Mouse (Mus musculus) liver, embryonic 15.5 days (tissue): ENCODE results near the gene Fanci. TPM values are rescaled to one million over a fixed set of nuclear protein-coding genes. Genes with fewer than 3 reads are reported as not detected.

Experiments
- ATAC-seq: fragments of 200-750 bp; cut with Nextera tagmentation; 2 replicates; pipeline ENCODE4 v1.8.0; 2017; ENCODE audit warnings: moderate number of reproducible peaks, mild to moderate bottlenecking, moderate library complexity; ENCODE audit not compliant: insufficient read depth
- H3K27ac ChIP-seq: fragments of 300-500 bp; sonication (generic); replicated peaks from 2 replicates; pipeline ENCODE4 v1.5.1; 2015; ENCODE audit warnings: mild to moderate bottlenecking, inconsistent platforms
- H3K27me3 ChIP-seq: fragments of 300-500 bp; sonication (generic); 2 replicates; pipeline ENCODE4 v1.6.1; 2015; ENCODE audit warnings: mild to moderate bottlenecking, inconsistent platforms
- H3K36me3 ChIP-seq: fragments of 300-500 bp; sonication (generic); replicated peaks from 2 replicates; pipeline ENCODE4 v1.6.1; 2015; ENCODE audit warnings: moderate library complexity, mild to moderate bottlenecking, inconsistent platforms
- H3K4me1 ChIP-seq: fragments of 300-500 bp; sonication (generic); replicated peaks from 2 replicates; pipeline ENCODE4 v1.6.1; 2015; ENCODE audit warnings: inconsistent platforms
- H3K4me2 ChIP-seq: fragments of 300-500 bp; sonication (generic); 2 replicates; pipeline ENCODE4 v1.6.1; 2015; ENCODE audit warnings: moderate library complexity, mild to moderate bottlenecking, inconsistent platforms
- H3K4me3 ChIP-seq: fragments of 300-500 bp; sonication (generic); replicated peaks from 2 replicates; pipeline ENCODE4 v1.5.1; 2015; ENCODE audit warnings: mild to moderate bottlenecking, inconsistent platforms
- H3K9ac ChIP-seq: fragments of 300-500 bp; sonication (generic); 2 replicates; pipeline ENCODE4 v1.6.1; 2015; ENCODE audit warnings: moderate library complexity, mild to moderate bottlenecking, inconsistent platforms
- H3K9me3 ChIP-seq: fragments of 300-500 bp; sonication (generic); replicated peaks from 2 replicates; pipeline ENCODE4 v1.6.1; 2016; ENCODE audit warnings: inconsistent platforms
- WGBS: fragments of 180-500 bp; shearing (Covaris S2); methylation state at CpG from one replicate; pipeline ENCODE4 v1.1.7; 2015; ENCODE audit warnings: mixed read lengths; ENCODE audit not compliant: insufficient replicate concordance; 5-methylcytosine and 5-hydroxymethylcytosine counted together
- polyA plus RNA-seq: library from polyadenylated mRNA; unstranded; fragments of >200 nt; fragmentation: Nextera tagmentation; extraction: Ambion mirVana; gene quantifications from 2 replicates; pipeline ENCODE4 v1.2.1, GENCODE M21; 2015

Fanci gene
- polyA plus RNA-seq, 1 experiment from 2014 or later = 8.6 TPM

- H3K36me3 ChIP-seq = no peaks in the 10 kb centered on the region
- no peaks in the 10 kb centered on the region for H3K27me3 ChIP-seq
- H3K4me1 ChIP-seq = no peaks in the 10 kb centered on the region
- H3K27ac ChIP-seq = no peak overlapping the region
- H3K9me3 ChIP-seq = no peaks in the 10 kb centered on the region
- 16% methylated on average over 5 of the region's 5 CpGs for WGBS
- ATAC-seq = no peak
- H3K9ac ChIP-seq = no peak overlapping the region
- H3K4me2 ChIP-seq = no peak overlapping the region
- H3K4me3 ChIP-seq = no peak overlapping the region
Measured at GRCm38 (mm10) chr7:79474831-79475399, 83.2 kb downstream of the Fanci start.

- Histone ChIP-seq H3K9ac (no peak overlapping the region), H3K4me3 (no peak overlapping the region), H3K9me3 (no peaks in the 10 kb centered on the region), H3K4me1 (no peaks in the 10 kb centered on the region), H3K27me3 (peaks cover 32% of the 10 kb centered on the region; the same call in 1 of the 2 replicates), H3K4me2 (no peak overlapping the region), H3K36me3 (no peaks in the 10 kb centered on the region), H3K27ac (no peak overlapping the region)
- ATAC-seq = no peak
- 20% methylated on average over 10 of the region's 10 CpGs for WGBS
Measured at GRCm38 (mm10) chr7:79486528-79486927, 94.8 kb downstream of the Fanci start.

- Histone ChIP-seq H3K27ac (no peak overlapping the region), H3K4me3 (no peak overlapping the region), H3K4me2 (no peak overlapping the region), H3K9ac (no peak overlapping the region), H3K27me3 (peaks cover 65% of the 10 kb centered on the region), H3K4me1 (no peaks in the 10 kb centered on the region), H3K9me3 (no peaks in the 10 kb centered on the region), H3K36me3 (no peaks in the 10 kb centered on the region)
- 10% methylated on average over 8 of the region's 8 CpGs for WGBS
- no peak for ATAC-seq
Measured at GRCm38 (mm10) chr7:79493915-79494314, 102.2 kb downstream of the Fanci start.

GRCm38 (mm10) chr7:79495988-79496815, 104.5 kb downstream of the Fanci start:
- whole genome bisulfite sequencing = 1% methylated on average over 38 of the region's 38 CpGs
- no peaks in the 10 kb centered on the region for H3K36me3 ChIP-seq
- ATAC-seq = no peak

GRCm38 (mm10) chr7:79496816-79497328, 105.1 kb downstream of the Fanci start:
- whole genome bisulfite sequencing = 11% methylated on average over 9 of the region's 9 CpGs
- H3K27me3 ChIP-seq = peaks cover 88% of the 10 kb centered on the region
- H3K36me3 ChIP-seq = no peaks in the 10 kb centered on the region
- H3K9me3 ChIP-seq = no peaks in the 10 kb centered on the region
- no peak overlapping the region for H3K4me3 ChIP-seq
- H3K4me2 ChIP-seq = no peak overlapping the region
- H3K27ac ChIP-seq = no peak overlapping the region
- H3K4me1 ChIP-seq = no peaks in the 10 kb centered on the region; the same call in 1 of the 2 replicates
- ATAC-seq = no peak
- H3K9ac ChIP-seq = no peak overlapping the region

More at GRCm38 (mm10) chr7:79495988-79496815, 104.5 kb downstream of the Fanci start:
- H3K4me2 ChIP-seq = peak overlapping the region; percentile 41; the same call in 1 of the 2 replicates
- H3K9ac ChIP-seq = no peak overlapping the region
- peaks cover 81% of the 10 kb centered on the region for H3K27me3 ChIP-seq
- no peaks in the 10 kb centered on the region for H3K9me3 ChIP-seq
- no peaks in the 10 kb centered on the region; the same call in 1 of the 2 replicates for H3K4me1 ChIP-seq
- H3K4me3 ChIP-seq = no peak overlapping the region; the same call in 1 of the 2 replicates
- no peak overlapping the region for H3K27ac ChIP-seq

GRCm38 (mm10) chr7:79497701-79498115, 106.0 kb downstream of the Fanci start:
- no peak for ATAC-seq
- Histone ChIP-seq H3K9ac (no peak overlapping the region), H3K4me2 (no peak overlapping the region), H3K4me1 (no peaks in the 10 kb centered on the region; the same call in 1 of the 2 replicates), H3K9me3 (no peaks in the 10 kb centered on the region), H3K27ac (no peak overlapping the region), H3K4me3 (no peak overlapping the region), H3K36me3 (no peaks in the 10 kb centered on the region), H3K27me3 (peaks cover 94% of the 10 kb centered on the region)
- WGBS = 2% methylated on average over 20 of the region's 20 CpGs

- Histone ChIP-seq H3K9me3 (no peaks in the 10 kb centered on the region), H3K36me3 (no peaks in the 10 kb centered on the region), H3K4me3 (no peak overlapping the region), H3K4me2 (no peak overlapping the region), H3K9ac (no peak overlapping the region), H3K27me3 (peaks cover 99% of the 10 kb centered on the region), H3K27ac (no peak overlapping the region), H3K4me1 (no peaks in the 10 kb centered on the region; the same call in 1 of the 2 replicates)
- WGBS = 7% methylated on average over 6 of the region's 6 CpGs
- no peak for ATAC-seq
Measured at GRCm38 (mm10) chr7:79498356-79498755, 106.6 kb downstream of the Fanci start.

GRCm38 (mm10) chr7:79498965-79499595, 107.4 kb downstream of the Fanci start:
- Histone ChIP-seq H3K9ac (no peak overlapping the region), H3K9me3 (no peaks in the 10 kb centered on the region), H3K4me2 (no peak overlapping the region), H3K27me3 (peaks cover 99% of the 10 kb centered on the region), H3K27ac (no peak overlapping the region), H3K4me1 (no peaks in the 10 kb centered on the region; the same call in 1 of the 2 replicates), H3K36me3 (no peaks in the 10 kb centered on the region), H3K4me3 (no peak overlapping the region)
- 2% methylated on average over 35 of the region's 35 CpGs for WGBS
- no peak for ATAC-seq

Other genes with a start within 250 kb of the Fanci start
- 82.5 and 90.8 TPM in 2 replicates for gene Mfge8, start 242.9 kb upstream of the Fanci start, polyA plus RNA-seq
- gene Abhd2, start 118.7 kb upstream of the Fanci start, polyA plus RNA-seq = 11.4 TPM in 2 replicates
- 0.10 TPM in 1 of 2 replicates, not detected in the other for gene Rlbp1, start 4.9 kb upstream of the Fanci start, polyA plus RNA-seq
- gene Polg, start 74.4 kb downstream of the Fanci start, polyA plus RNA-seq = 18.0 and 21.8 TPM in 2 replicates
- gene Rhcg, start 225.7 kb downstream of the Fanci start, polyA plus RNA-seq = 0.24 TPM in 1 of 2 replicates, not detected in the other